ENCODE assay signal across 16 mouse cellular contexts in genomic region chr19:32973130-32973529, GRCm38 (mm10).
"Had no signal": no experiment of that assay in that cellular context is flagged by ENCODE, and none has a peak within 500 bp of the region (broad histone marks: within the 10 kb centered on the region; RNA-seq: fewer than 3 reads in every experiment).

No protein-coding gene starts in this region.

- H3K27ac ChIP-seq: neural tube, embryonic 13.5 days; neural tube, embryonic 15.5 days; stomach, embryonic 15.5 days; stomach, postnatal 0 days had no signal

- H3K4me3 ChIP-seq: neural tube, embryonic 13.5 days; neural tube, embryonic 15.5 days; stomach, embryonic 15.5 days had no signal

- H3K27me3 ChIP-seq: neural tube, embryonic 13.5 days; neural tube, embryonic 15.5 days; stomach, embryonic 15.5 days had no signal

- H3K36me3 ChIP-seq: neural tube, embryonic 13.5 days; neural tube, embryonic 15.5 days; stomach, embryonic 15.5 days had no signal

- DNase-seq: retina, postnatal 1 day; right cerebral cortex, adult 18-20 months; right cerebral cortex, postnatal 14 days; right cerebral cortex, postnatal 25 days; right cerebral cortex, postnatal 4 days; spleen, adult 18-20 months; thymus, adult 18-20 months; thymus, adult 2 months; thymus, postnatal 14 days; thymus, postnatal 25 days; thymus, postnatal 36 days; thymus, postnatal 4 days had no signal

- H3K4me1 ChIP-seq: neural tube, embryonic 13.5 days; neural tube, embryonic 15.5 days; stomach, embryonic 15.5 days had no signal

- H3K9ac ChIP-seq: neural tube, embryonic 13.5 days; neural tube, embryonic 15.5 days; stomach, embryonic 15.5 days had no signal

- H3K9me3 ChIP-seq: neural tube, embryonic 13.5 days; neural tube, embryonic 15.5 days; stomach, embryonic 15.5 days had no signal
